Mouse (Mus musculus) layer of hippocampus, postnatal 10 days (tissue): Measurements from ENCODE around the gene Ntn4. TPM values are rescaled to one million over a fixed set of nuclear protein-coding genes. Genes with fewer than 3 reads are reported as not detected.
"Not testable (repeated sequence)": the region's sequence is repeated elsewhere in the genome, so short reads cannot be mapped to it uniquely, and the experiment has no call there.

Experiments used
- DNase-seq, 2 experiments: peaks; one replicate each; pipeline ENCODE4 v3.0.0; 2021; ENCODE audit warnings: low spot score in 2 of 2
- total RNA-seq, 2 experiments: library from RNA; stranded (reverse); gene quantifications; 2 replicates each; pipeline ENCODE4 v1.2.3; 2021

The Ntn4 gene
- total RNA-seq, 2 experiments from 2014 or later: 6.0 to 6.2 TPM

- DNase-seq: no peak
These were observed 41.8 kb downstream of the Ntn4 start for GRCm38 (mm10) chr10:93682185-93682747.

GRCm38 (mm10) chr10:93683185-93683584 is 42.7 kb downstream of the Ntn4 start:
- DNase-seq: no peak

- no peak for DNase-seq
These were observed 43.4 kb downstream of the Ntn4 start for GRCm38 (mm10) chr10:93683896-93684295.

- DNase-seq: not testable (repeated sequence)
These were observed 44.9 kb downstream of the Ntn4 start for GRCm38 (mm10) chr10:93685416-93685815.

- no peak for DNase-seq
These were observed 46.1 kb downstream of the Ntn4 start for GRCm38 (mm10) chr10:93686579-93686978.

- DNase-seq: no peak
These were observed 47.3 kb downstream of the Ntn4 start for GRCm38 (mm10) chr10:93687781-93688180.

GRCm38 (mm10) chr10:93688306-93689171 is 48.1 kb downstream of the Ntn4 start:
- no peak for DNase-seq

- DNase-seq: no peak
These were observed 50.9 kb downstream of the Ntn4 start for GRCm38 (mm10) chr10:93691344-93691743.

- DNase-seq: no peak
These were observed 54.7 kb downstream of the Ntn4 start for GRCm38 (mm10) chr10:93695043-93695791.

GRCm38 (mm10) chr10:93696001-93696400 is 55.5 kb downstream of the Ntn4 start:
- DNase-seq: no peak

GRCm38 (mm10) chr10:93697866-93698483 is 57.5 kb downstream of the Ntn4 start:
- DNase-seq: no peak

GRCm38 (mm10) chr10:93699689-93700478 is 59.4 kb downstream of the Ntn4 start:
- no peak for DNase-seq

- DNase-seq: no peak
These were observed 60.3 kb downstream of the Ntn4 start for GRCm38 (mm10) chr10:93700589-93701363.

GRCm38 (mm10) chr10:93703946-93704345 is 63.5 kb downstream of the Ntn4 start:
- no peak for DNase-seq

GRCm38 (mm10) chr10:93707149-93708075 is 66.9 kb downstream of the Ntn4 start:
- no peak for DNase-seq

GRCm38 (mm10) chr10:93708076-93708473 is 67.6 kb downstream of the Ntn4 start:
- DNase-seq: no peak

- DNase-seq: no peak
These were observed 68.0 kb downstream of the Ntn4 start for GRCm38 (mm10) chr10:93708515-93708914.

- DNase-seq: no peak
These were observed 69.1 kb downstream of the Ntn4 start for GRCm38 (mm10) chr10:93709536-93709935.
